Mouse (Mus musculus) heart, embryonic 15.5 days (tissue): Measurements from ENCODE around the gene Gabra4. TPM values are rescaled to one million over a fixed set of nuclear protein-coding genes. Genes with fewer than 3 reads are reported as not detected.
"Not testable (repeated sequence)": the region's sequence is repeated elsewhere in the genome, so short reads cannot be mapped to it uniquely, and the experiment has no call there.

Source experiments
- ATAC-seq: fragments of 200-750 bp; cut with Nextera tagmentation; replicated peaks from 2 replicates; pipeline ENCODE4 v1.8.0; 2017; ENCODE audit warnings: low read depth, moderate TSS enrichment; ENCODE audit not compliant: insufficient number of reproducible peaks, insufficient read depth, low FRiP score
- H3K27ac ChIP-seq: fragments of 300-500 bp; sonication (generic); 2 replicates; pipeline ENCODE4 v1.5.1; 2015; ENCODE audit warnings: mild to moderate bottlenecking, inconsistent platforms
- H3K27me3 ChIP-seq: fragments of 300-500 bp; sonication (generic); 2 replicates; pipeline ENCODE4 v1.6.1; 2015; ENCODE audit warnings: inconsistent platforms
- H3K36me3 ChIP-seq: fragments of 300-500 bp; sonication (generic); 2 replicates; pipeline ENCODE4 v1.6.1; 2015; ENCODE audit warnings: mild to moderate bottlenecking, inconsistent platforms
- H3K4me1 ChIP-seq: fragments of 300-500 bp; sonication (generic); replicated peaks from 2 replicates; pipeline ENCODE4 v1.6.1; 2015; ENCODE audit warnings: inconsistent platforms
- H3K4me2 ChIP-seq: fragments of 300-500 bp; sonication (generic); 2 replicates; pipeline ENCODE4 v1.6.1; 2015; ENCODE audit warnings: inconsistent platforms, mild to moderate bottlenecking, moderate library complexity
- H3K4me3 ChIP-seq: fragments of 300-500 bp; sonication (generic); 2 replicates; pipeline ENCODE4 v1.5.1; 2015; ENCODE audit warnings: mild to moderate bottlenecking, inconsistent platforms
- H3K9ac ChIP-seq: fragments of 300-500 bp; sonication (generic); 2 replicates; pipeline ENCODE4 v1.6.1; 2015; ENCODE audit warnings: mild to moderate bottlenecking, inconsistent platforms
- H3K9me3 ChIP-seq: fragments of 300-500 bp; sonication (generic); replicated peaks from 2 replicates; pipeline ENCODE4 v1.6.1; 2016; ENCODE audit warnings: inconsistent platforms
- WGBS: fragments of 180-500 bp; shearing (Covaris S2); methylation state at CpG from one replicate; pipeline ENCODE4 v1.1.7; 2015; ENCODE audit warnings: mixed read lengths; 5-methylcytosine and 5-hydroxymethylcytosine counted together
- polyA plus RNA-seq: library from polyadenylated mRNA; unstranded; fragments of >200 nt; fragmentation: Nextera tagmentation; extraction: Ambion mirVana; gene quantifications from 2 replicates; pipeline ENCODE4 v1.2.1, GENCODE M21; 2015

Gene Gabra4
- polyA plus RNA-seq, 1 experiment from 2014 or later, result 3.3 TPM

DNA sequence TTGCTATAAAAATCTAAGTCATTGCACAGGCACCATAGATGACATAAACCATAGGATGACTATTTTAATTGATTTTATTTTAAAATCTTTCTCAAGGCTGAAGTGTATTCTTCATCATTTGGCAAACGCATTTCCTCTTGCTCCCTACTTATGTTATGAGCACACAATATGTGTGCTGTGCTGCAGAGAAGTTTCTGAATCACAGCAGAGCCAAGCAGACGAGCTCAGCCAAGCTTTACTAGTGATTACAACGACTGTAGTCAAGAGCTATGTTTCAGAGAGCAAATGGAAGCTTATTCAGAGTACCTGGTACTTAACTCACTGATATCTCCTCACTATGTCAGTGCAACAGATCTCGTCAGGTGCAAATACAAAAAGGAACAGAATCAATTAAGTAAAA, 41.4 kb downstream of the Gabra4 start:
- no peak for ATAC-seq
- WGBS, result 37% methylated on average over 4 of the region's 4 CpGs
- Histone ChIP-seq H3K27ac (no peak overlapping the region), H3K36me3 (no peaks in the 10 kb centered on the region), H3K9ac (no peak overlapping the region), H3K4me1 (no peaks in the 10 kb centered on the region), H3K4me2 (no peak overlapping the region), H3K27me3 (no peaks in the 10 kb centered on the region), H3K4me3 (no peak overlapping the region), H3K9me3 (no peaks in the 10 kb centered on the region)

DNA sequence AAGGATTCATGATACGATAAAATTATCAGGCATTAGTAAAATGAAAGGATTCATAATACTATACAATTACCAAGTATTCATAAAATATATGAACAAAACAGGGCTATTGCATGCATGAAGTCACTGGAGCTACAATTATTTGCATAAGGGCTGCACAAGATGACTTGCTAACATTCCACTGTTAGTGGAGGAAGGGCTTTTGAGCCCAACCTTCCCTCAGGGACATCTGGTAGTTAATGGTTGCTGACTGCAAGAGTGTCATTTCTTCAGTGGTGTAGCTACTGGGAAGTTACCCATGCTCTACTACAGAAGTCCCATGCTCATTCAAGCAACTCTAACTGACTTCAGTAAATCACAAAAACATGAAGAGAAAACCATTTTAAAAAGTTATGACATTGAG, 43.8 kb downstream of the Gabra4 start:
- WGBS, result 94% methylated on average over 1 of the region's 1 CpGs
- H3K9ac ChIP-seq, result no peak overlapping the region

DNA sequence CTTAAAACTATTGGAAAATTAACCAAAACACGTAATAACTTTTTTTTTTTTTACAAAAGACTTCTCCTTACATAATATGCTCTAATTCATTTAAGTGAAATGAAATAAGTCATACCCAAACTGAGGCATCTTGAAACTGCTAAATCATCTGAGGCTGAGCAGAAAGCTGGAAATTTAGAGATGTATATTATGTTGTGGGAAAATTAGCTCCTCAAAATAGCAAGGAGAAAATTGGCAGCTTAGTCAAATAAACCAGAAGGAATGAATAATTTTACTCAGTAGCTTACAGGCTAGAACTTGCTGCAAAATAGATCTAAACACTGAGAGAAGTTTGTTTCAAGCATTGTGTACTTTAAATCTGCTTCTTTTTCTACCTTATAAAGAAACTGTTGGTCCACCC, 49.4 kb downstream of the Gabra4 start:
- peaks cover 9% of the 10 kb centered on the region; the same call in 1 of the 2 replicates for H3K4me1 ChIP-seq
- H3K27ac ChIP-seq, result no peak overlapping the region
- no peak overlapping the region for H3K4me3 ChIP-seq
- H3K9ac ChIP-seq, result no peak overlapping the region
- no peaks in the 10 kb centered on the region for H3K27me3 ChIP-seq
- WGBS, result 84% methylated on average over 1 of the region's 1 CpGs
- H3K4me2 ChIP-seq, result no peak overlapping the region
- ATAC-seq, result no peak
- no peaks in the 10 kb centered on the region for H3K36me3 ChIP-seq
- no peaks in the 10 kb centered on the region for H3K9me3 ChIP-seq

More for the DNA sequence above, 43.8 kb downstream of the Gabra4 start:
- H3K36me3 ChIP-seq, result no peaks in the 10 kb centered on the region
- H3K4me3 ChIP-seq, result no peak overlapping the region
- H3K27me3 ChIP-seq, result no peaks in the 10 kb centered on the region
- no peak overlapping the region for H3K4me2 ChIP-seq
- H3K4me1 ChIP-seq, result no peaks in the 10 kb centered on the region
- no peak for ATAC-seq
- H3K9me3 ChIP-seq, result no peaks in the 10 kb centered on the region
- H3K27ac ChIP-seq, result no peak overlapping the region

DNA sequence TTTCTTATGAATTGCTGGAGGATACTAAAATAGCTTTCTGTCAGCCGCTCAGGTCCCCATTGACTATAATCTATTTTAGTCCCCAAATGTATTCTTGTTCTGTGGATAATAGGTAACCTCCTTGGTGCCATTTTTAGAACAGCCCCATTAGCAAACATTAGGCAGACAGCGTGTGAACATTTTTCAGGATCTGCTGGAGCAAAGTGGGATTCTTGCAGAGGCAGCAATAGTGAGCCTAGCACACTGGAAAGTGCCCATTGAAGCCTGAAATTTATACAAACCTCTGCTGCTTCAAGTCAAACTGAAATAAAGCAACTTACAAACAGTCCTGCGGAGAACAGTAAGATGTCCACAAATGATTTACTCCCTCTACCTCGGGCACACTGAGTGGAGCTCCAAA, 51.2 kb downstream of the Gabra4 start:
- peaks cover 9% of the 10 kb centered on the region; the same call in 1 of the 2 replicates for H3K4me1 ChIP-seq
- H3K27me3 ChIP-seq, result no peaks in the 10 kb centered on the region
- H3K9ac ChIP-seq, result no peak overlapping the region
- H3K36me3 ChIP-seq, result no peaks in the 10 kb centered on the region
- peak overlapping the region; percentile 8; the same call in 1 of the 2 replicates for H3K4me2 ChIP-seq
- peak overlapping the region; percentile 42; the same call in 1 of the 2 replicates for H3K27ac ChIP-seq
- no peak for ATAC-seq
- H3K9me3 ChIP-seq, result no peaks in the 10 kb centered on the region
- WGBS, result 52% methylated on average over 4 of the region's 4 CpGs
- no peak overlapping the region for H3K4me3 ChIP-seq

DNA sequence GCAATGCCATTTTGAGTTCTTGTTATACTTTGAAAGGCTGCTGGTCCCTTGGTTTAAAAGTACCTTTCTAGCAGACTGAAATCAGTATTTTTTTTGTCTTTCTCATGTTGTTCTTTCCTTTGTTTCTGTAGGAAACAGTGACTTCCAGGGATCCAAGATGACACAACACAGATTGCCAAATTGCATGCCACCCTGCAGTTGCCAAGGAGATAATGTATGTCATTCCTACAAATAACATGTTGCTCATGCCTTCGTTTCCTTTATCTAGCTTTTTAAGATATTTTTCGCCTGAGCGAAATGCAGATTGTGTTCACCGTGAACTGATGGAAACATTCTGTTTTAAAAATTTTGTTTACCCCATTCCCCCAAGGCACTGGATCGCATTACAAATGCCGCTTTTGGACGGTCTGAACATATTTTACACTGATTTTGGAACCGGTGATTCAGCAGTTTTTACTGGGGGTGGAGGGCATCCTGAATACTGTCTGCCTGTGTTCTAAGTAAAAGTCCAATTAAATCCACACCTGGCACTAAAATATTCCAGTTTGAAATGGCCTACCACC, 53.9 kb downstream of the Gabra4 start:
- H3K27ac ChIP-seq, result no peak overlapping the region
- no peaks in the 10 kb centered on the region for H3K36me3 ChIP-seq
- no peak for ATAC-seq
- no peak overlapping the region for H3K4me3 ChIP-seq
- H3K9ac ChIP-seq, result no peak overlapping the region
- 48% methylated on average over 8 of the region's 8 CpGs for whole genome bisulfite sequencing
- H3K27me3 ChIP-seq, result no peaks in the 10 kb centered on the region
- H3K9me3 ChIP-seq, result no peaks in the 10 kb centered on the region
- H3K4me2 ChIP-seq, result no peak overlapping the region
- peaks cover 9% of the 10 kb centered on the region; the same call in 1 of the 2 replicates for H3K4me1 ChIP-seq

DNA sequence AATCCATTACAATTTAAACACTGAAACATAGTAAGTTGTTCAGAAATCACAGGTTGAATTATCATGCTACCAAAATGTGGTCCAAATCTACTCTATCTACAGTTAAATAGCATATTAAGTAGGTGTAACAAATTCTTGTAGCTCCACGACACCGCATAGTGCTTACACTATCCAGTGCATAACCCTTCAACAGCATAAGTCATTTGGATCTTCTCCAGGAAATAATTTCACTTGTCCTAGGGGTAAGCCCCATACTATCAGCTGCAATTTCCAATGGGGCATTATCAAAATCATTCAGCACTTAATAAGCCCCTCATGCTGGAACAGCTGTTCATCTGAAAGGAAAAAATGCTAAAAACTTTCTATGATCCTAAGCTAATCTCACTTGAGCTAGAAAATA, 62.8 kb downstream of the Gabra4 start:
- Histone ChIP-seq H3K27ac (no peak overlapping the region), H3K4me1 (0 out of 2 replicates have a peak, but pooled peaks cover 6% of the 10 kb centered on the region)
- 33% methylated on average over 2 of the region's 2 CpGs for WGBS

DNA sequence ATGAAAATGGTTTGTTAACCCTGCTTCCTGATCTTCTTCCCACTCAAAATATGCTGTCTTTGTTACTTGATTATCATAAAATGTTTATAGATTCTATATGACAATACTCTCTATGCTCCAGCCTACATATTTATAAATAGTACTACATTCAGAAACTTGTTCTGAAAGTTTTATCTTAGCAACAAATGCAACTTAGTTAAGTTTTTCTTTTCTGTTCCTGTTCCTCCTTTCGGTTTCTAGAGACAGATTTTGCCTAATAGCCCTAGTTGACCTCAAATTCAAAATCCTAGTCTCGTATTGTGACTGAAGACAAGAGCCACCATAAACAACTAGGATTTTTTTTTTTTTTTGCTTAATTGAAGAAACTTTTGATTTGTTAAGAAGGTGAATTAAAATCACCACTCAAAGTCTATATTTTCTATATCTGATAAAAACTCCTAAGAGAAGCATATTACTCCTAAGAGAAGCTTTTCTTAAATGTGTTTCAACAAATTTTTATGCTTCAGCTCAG, 64.3 kb downstream of the Gabra4 start:
- ATAC-seq, result no peak
- H3K9me3 ChIP-seq, result no peaks in the 10 kb centered on the region
- H3K4me3 ChIP-seq, result no peak overlapping the region
- no peaks in the 10 kb centered on the region for H3K36me3 ChIP-seq
- 81% methylated on average over 2 of the region's 2 CpGs for WGBS
- no peak overlapping the region for H3K9ac ChIP-seq
- no peak overlapping the region for H3K4me2 ChIP-seq
- no peaks in the 10 kb centered on the region for H3K27me3 ChIP-seq
- H3K4me1 ChIP-seq, result 0 out of 2 replicates have a peak, but pooled peaks cover 6% of the 10 kb centered on the region
- no peak overlapping the region for H3K27ac ChIP-seq

More for the DNA sequence above, 62.8 kb downstream of the Gabra4 start:
- no peak overlapping the region for H3K4me3 ChIP-seq
- H3K36me3 ChIP-seq, result no peaks in the 10 kb centered on the region
- no peak overlapping the region for H3K4me2 ChIP-seq
- no peaks in the 10 kb centered on the region for H3K9me3 ChIP-seq
- no peak overlapping the region for H3K9ac ChIP-seq
- ATAC-seq, result no peak
- H3K27me3 ChIP-seq, result no peaks in the 10 kb centered on the region

DNA sequence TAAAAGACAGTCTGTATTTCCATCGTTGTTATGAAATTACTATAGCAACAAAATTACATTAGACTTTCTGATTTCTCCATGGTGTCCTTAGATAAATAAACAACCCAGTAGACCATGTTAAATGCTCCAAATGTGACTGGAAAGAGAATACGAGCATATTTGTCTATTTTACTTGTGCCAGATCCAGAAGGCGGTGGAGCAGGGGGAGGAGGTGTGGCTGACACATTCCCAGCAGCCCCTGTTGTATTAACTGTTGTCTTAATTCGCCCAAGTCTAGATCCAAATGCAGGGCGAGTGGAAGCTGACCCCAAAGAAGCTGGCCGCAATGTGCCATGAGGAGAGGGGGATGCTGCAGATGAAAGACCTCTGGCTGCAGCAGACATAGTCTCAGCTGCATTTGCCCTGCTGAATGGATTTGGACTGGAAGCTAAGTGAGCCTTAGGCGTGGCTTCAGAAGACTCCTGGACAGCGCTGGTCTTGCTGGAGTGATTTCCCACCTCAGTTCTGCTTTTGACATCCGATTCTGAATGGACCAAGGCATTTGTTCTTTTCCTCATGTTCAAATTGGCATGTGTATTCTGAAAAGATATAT, 86.4 kb downstream of the Gabra4 start:
- Histone ChIP-seq H3K4me2 (no peak overlapping the region), H3K4me3 (no peak overlapping the region), H3K9me3 (no peaks in the 10 kb centered on the region), H3K36me3 (no peaks in the 10 kb centered on the region), H3K4me1 (no peaks in the 10 kb centered on the region), H3K9ac (no peak overlapping the region), H3K27me3 (no peaks in the 10 kb centered on the region), H3K27ac (no peak overlapping the region)
- ATAC-seq, result no peak
- WGBS, result 77% methylated on average over 9 of the region's 9 CpGs

DNA sequence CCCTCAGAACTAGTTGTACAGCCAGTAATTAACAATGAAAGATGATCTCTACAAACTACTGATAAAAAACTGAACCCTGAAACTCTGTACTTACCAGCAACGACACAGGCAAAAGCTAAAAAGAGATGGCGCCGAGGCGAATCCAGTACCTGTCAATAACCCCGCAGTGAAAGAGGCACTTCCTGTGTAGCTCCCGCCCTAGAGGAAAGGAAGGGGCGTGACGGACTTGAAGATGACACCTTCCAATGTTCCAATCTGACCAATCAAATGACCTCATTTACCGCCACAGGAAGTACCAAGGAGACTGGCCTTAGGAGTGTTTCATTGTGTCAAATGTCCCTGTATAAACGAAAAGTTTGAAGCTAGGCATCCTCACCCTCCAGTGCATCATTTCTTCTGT, 110.0 kb downstream of the Gabra4 start, which contains the start of gene Cox7b2:
Gene Cox7b2 (minus strand): TSS at position 127 of the 400 bp plus-strand sequence.
- Histone ChIP-seq H3K27me3 (no peaks in the 10 kb centered on the region), H3K4me2 (no peak within 1 kb of the TSS), H3K36me3 (no peaks in the 10 kb centered on the region), H3K27ac (no peak within 1 kb of the TSS), H3K9me3 (no peaks in the 10 kb centered on the region), H3K4me1 (no peaks in the 10 kb centered on the region), H3K4me3 (no peak within 1 kb of the TSS), H3K9ac (no peak within 1 kb of the TSS)
- ATAC-seq, result no peak
- 90% methylated on average over 10 of the region's 10 CpGs for WGBS

DNA sequence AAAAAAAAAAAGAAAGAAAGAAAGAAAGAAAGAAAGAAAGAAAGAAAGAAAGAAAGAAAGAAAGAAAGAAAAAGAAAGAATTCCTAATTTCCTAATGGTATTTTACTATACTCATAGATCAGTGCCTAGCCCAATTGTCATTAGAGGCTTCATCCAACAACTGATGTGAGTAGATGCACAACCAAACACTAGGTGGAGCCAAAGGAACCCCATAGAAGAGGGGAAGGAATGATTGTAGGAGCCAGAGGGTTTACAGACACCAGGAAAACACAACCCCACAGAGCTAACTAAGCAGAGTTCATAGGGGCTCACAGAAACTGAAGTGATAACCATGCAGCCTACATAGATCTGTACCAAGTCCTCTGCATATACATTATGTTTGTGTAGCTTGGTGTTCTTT, 112.6 kb downstream of the Gabra4 start:
- no peaks in the 10 kb centered on the region for H3K4me1 ChIP-seq
- H3K4me3 ChIP-seq, result no peak overlapping the region
- H3K27me3 ChIP-seq, result no peaks in the 10 kb centered on the region
- H3K4me2 ChIP-seq, result no peak overlapping the region
- no peak overlapping the region for H3K9ac ChIP-seq
- H3K27ac ChIP-seq, result no peak overlapping the region
- no peak for ATAC-seq
- H3K36me3 ChIP-seq, result no peaks in the 10 kb centered on the region
- H3K9me3 ChIP-seq, result no peaks in the 10 kb centered on the region

DNA sequence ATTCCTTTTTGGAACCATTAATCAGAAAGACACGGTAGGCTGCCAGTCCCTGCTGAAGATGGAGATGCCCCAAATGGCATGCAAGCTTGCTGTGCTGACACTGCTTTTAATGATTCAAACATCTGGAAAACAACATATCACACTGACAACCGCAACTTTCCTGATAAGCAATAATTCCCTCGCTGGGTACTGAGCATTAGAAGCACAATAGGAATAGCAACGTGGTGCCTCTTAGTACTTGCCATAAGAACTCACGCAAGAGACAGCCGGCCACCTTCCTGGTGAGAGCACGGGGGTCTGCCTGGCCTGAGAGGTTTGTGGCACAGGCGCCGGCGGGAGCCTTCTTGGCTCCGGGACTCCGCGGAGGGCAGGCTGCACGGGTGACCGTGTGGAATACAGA, 132.6 kb downstream of the Gabra4 start:
- H3K4me2 ChIP-seq, H3K4me3 ChIP-seq, H3K9me3 ChIP-seq, H3K9ac ChIP-seq, H3K36me3 ChIP-seq, H3K4me1 ChIP-seq, H3K27ac ChIP-seq, ATAC-seq, H3K27me3 ChIP-seq: not testable (repeated sequence)
- WGBS, result 66% methylated on average over 13 of the region's 15 CpGs
